Mouse (Mus musculus) testis, adult 2 months (tissue): ENCODE data around the gene Odf3l2.

Source experiments
- CTCF ChIP-seq: fragments of 200-500 bp; IDR thresholded peaks from 2 replicates; pipeline ENCODE4 v1.5.1; 2012; ENCODE audit warnings: low read depth, mild to moderate bottlenecking, inconsistent platforms, low read length, moderate library complexity; ENCODE audit not compliant: control insufficient read depth, insufficient read depth, insufficient replicate concordance
- POLR2A ChIP-seq: fragments of 200-500 bp; IDR thresholded peaks from 2 replicates; pipeline ENCODE4 v1.6.1; 2012; ENCODE audit warnings: low read depth, mild to moderate bottlenecking, inconsistent platforms, low read length, moderate library complexity; ENCODE audit not compliant: control insufficient read depth

GRCm38 (mm10) chr10:79694379-79694655, 48.8 kb upstream of the Odf3l2 start:
- TF ChIP-seq POLR2A (no peak), CTCF (no peak)
